Mouse (Mus musculus) MEL (cell line): ENCODE measurements at regions not wholly inside any gene's neighbourhood (a gene's known extent, or its start where the extent isn't known, plus 50 kb on each side); places are given as distances from the start of the nearest gene placed in this dataset.

Experiments
- CTCF ChIP-seq, 3 experiments: IDR thresholded peaks in 2 of 3; conservative IDR thresholded peaks in 1 of 3; 2 replicates each; pipeline ENCODE4 v1.5.1; 2011 to 2012; ENCODE audit warnings: low read length in 3 of 3, low read depth in 2 of 3, mild to moderate bottlenecking in 2 of 3, improper control_type of control experiment in 1 of 3, inconsistent platforms in 1 of 3, mixed read lengths in 1 of 3, moderate library complexity in 1 of 3; ENCODE audit not compliant: control insufficient read depth in 1 of 3, insufficient read depth in 1 of 3, poor library complexity in 1 of 3, severe bottlenecking in 1 of 3
- ELF1 ChIP-seq: IDR thresholded peaks from 2 replicates; pipeline ENCODE4 v1.6.1; 2014; ENCODE audit warnings: low read depth, mild to moderate bottlenecking, inconsistent platforms, low read length, improper control_type of control experiment, moderate library complexity
- EP300 ChIP-seq, 2 experiments: IDR thresholded peaks; 2 replicates each; pipeline ENCODE4 v1.6.1; 2011; ENCODE audit warnings: improper control_type of control experiment in 2 of 2, low read length in 2 of 2, low read depth in 1 of 2, mild to moderate bottlenecking in 1 of 2
- GABPA ChIP-seq: IDR thresholded peaks from 2 replicates; pipeline ENCODE4 v1.6.1; 2012; ENCODE audit warnings: low read depth, mild to moderate bottlenecking, inconsistent platforms, low read length, improper control_type of control experiment, moderate library complexity
- HCFC1 ChIP-seq: IDR thresholded peaks from 2 replicates; pipeline ENCODE4 v1.6.1; 2012; ENCODE audit warnings: low read depth, mild to moderate bottlenecking, inconsistent platforms, low read length, improper control_type of control experiment, moderate library complexity
- MAFK ChIP-seq: IDR thresholded peaks from 2 replicates; pipeline ENCODE4 v1.6.1; 2011; ENCODE audit warnings: low read depth, mild to moderate bottlenecking, low read length, improper control_type of control experiment, borderline replicate concordance
- MAZ ChIP-seq: IDR thresholded peaks from 2 replicates; pipeline ENCODE4 v1.6.1; 2012; ENCODE audit warnings: low read depth, mild to moderate bottlenecking, inconsistent platforms, low read length, improper control_type of control experiment
- POLR2A ChIP-seq, 2 experiments: IDR thresholded peaks; 2 replicates each; pipeline ENCODE4 v1.6.1; 2011 to 2012; ENCODE audit warnings: low read length in 2 of 2, mild to moderate bottlenecking in 2 of 2, control low read depth in 1 of 2, improper control_type of control experiment in 1 of 2, low read depth in 1 of 2, moderate library complexity in 1 of 2; ENCODE audit not compliant: control insufficient read depth in 1 of 2, insufficient read depth in 1 of 2, poor library complexity in 1 of 2
- SIN3A ChIP-seq: IDR thresholded peaks from 2 replicates; pipeline ENCODE4 v1.6.1; 2012; ENCODE audit warnings: low read length, improper control_type of control experiment, inconsistent platforms
- TCF12 ChIP-seq: IDR thresholded peaks from 2 replicates; pipeline ENCODE4 v1.6.1; 2014; ENCODE audit warnings: low read depth, mild to moderate bottlenecking, inconsistent platforms, low read length, improper control_type of control experiment, moderate library complexity
- ZC3H11A ChIP-seq: IDR thresholded peaks from 2 replicates; pipeline ENCODE4 v1.6.1; 2012; ENCODE audit warnings: low read depth, mild to moderate bottlenecking, inconsistent platforms, low read length, improper control_type of control experiment
- ZKSCAN1 ChIP-seq: IDR thresholded peaks from 2 replicates; pipeline ENCODE4 v1.6.1; 2012; ENCODE audit warnings: low read depth, mild to moderate bottlenecking, inconsistent platforms, low read length, improper control_type of control experiment, moderate library complexity
- ZMIZ1 ChIP-seq: IDR thresholded peaks from 2 replicates; pipeline ENCODE4 v1.6.1; 2012; ENCODE audit warnings: low read depth, mild to moderate bottlenecking, inconsistent platforms, low read length, improper control_type of control experiment, moderate library complexity
- ZNF384 ChIP-seq: IDR thresholded peaks from 2 replicates; pipeline ENCODE4 v1.6.1; 2012; ENCODE audit warnings: low read depth, mild to moderate bottlenecking, inconsistent platforms, low read length, improper control_type of control experiment

DNA sequence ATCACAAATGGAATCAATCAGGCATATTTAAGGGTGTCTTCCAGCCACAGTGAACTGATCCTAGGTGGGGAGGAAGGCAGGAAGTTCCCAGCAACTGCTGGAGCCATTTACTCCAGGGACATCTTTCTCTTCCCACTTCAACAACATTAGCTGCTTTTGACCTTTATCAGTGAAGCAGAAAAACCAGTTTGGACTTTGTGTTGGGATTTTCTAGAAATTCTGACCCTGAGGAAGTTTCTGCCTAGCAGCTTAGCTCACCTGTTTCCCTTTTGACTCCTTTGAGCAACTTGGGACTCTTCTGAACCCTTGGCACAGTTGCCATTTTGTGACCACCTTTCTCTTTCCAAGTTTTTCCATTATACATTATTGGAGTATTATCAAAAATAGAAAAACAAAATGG lies 1403.9 kb upstream of the Lrrc6 start:
- TF ChIP-seq POLR2A (IDR thresholded peaks at IDR 0.05; ENCODE audit: control insufficient read depth in 1 of 2, insufficient read depth in 1 of 2, low read depth in 1 of 2, low read length in 2 of 2, poor library complexity in 1 of 2) (no peak), CTCF (IDR thresholded peaks at IDR 0.05 in 2 of 3, conservative IDR thresholded peaks at IDR 0.05 in 1 of 3; ENCODE audit: control insufficient read depth in 1 of 3, insufficient read depth in 1 of 3, low read depth in 2 of 3, low read length in 3 of 3, poor library complexity in 1 of 3, severe bottlenecking in 1 of 3) (no peak), ZMIZ1 (no peak), TCF12 (no peak), HCFC1 (no peak), EP300 (IDR thresholded peaks at IDR 0.05; ENCODE audit: low read depth in 1 of 2, low read length in 2 of 2) (no peak), SIN3A (no peak), ZKSCAN1 (no peak), ZC3H11A (no peak), ZNF384 (no peak), ELF1 (no peak), MAFK (no peak), MAZ (no peak), GABPA (no peak)
